Mouse (Mus musculus) T-cell, adult 2 months (primary cell): Measurements from ENCODE around the gene Zpr1.
"Not testable (repeated sequence)": the region's sequence is repeated elsewhere in the genome, so short reads cannot be mapped to it uniquely, and the experiment has no call there.

ENCODE experiments used
- DNase-seq: peaks from one replicate; pipeline ENCODE4 v3.0.0; 2022; ENCODE audit warnings: low spot score

The Zpr1 gene

DNA sequence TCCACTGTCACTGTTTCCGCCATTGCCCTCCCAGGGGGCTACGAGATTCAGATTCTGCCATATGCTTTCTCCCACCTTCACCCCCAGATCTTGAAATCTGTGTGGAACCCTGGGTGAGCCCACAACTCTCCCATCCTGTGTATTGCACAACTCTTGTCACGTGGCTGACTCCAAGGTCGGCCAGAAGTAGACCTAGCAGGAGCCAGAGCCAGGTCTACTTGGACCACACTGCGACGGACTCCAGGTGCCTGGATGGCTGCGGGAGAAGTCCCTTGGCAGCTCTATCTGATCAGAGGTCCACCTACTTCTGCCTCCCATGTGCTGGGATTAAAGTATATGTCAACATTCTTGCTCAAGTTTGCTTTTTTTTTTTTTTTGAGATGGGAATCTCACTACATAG lies 11.7 kb upstream of the Zpr1 start:
- no peak for DNase-seq

DNA sequence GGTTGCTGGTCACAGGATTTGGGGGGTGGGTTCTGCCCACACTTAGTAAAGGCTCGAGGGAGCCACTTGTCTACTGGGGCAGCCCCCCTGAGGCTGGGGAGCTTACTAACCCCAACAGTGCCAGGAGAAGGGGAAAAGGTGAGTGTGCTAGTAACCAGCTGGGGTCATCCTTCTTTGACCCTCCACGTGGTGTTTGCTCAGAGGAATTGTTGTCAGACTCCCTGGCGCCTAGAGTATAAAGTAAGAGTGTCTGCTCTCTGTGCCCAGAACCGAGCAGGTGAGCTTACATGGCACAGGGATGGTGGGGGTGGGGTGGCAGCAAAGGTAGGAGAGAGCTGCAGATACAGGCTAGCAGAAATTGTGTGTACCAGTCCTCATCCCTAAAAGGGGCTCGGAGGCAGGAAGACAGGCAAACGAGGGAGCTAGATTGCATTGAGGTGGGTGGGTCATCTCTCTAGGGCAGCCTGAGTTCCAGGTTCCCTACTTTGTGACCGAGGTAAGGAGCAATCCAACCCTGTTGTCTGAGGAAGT lies 4.5 kb upstream of the Zpr1 start, which contains the start of gene Apoa5:
TSS of gene Apoa5 (plus strand) at position 291 of the 531 bp plus-strand sequence.
- DNase-seq, result no peak

DNA sequence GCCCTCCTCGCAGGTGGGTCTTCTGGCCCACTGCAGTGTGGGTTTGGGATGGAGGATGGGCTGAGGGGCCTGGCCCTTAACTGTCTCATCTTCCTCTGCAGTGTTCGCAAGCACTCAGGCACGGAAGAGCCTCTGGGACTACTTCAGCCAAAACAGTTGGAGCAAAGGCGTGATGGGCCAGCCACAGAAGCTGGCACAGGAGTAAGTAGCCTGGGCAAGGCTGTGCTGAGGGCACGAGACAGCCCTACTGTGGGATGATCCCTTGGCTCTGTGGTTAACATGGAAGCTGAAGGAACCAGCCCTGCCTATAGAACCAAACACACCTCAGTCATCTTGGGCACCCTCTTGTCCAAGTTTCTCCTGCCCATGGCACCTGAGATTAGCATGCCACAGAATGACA lies 3.7 kb upstream of the Zpr1 start:
- no peak for DNase-seq

DNA sequence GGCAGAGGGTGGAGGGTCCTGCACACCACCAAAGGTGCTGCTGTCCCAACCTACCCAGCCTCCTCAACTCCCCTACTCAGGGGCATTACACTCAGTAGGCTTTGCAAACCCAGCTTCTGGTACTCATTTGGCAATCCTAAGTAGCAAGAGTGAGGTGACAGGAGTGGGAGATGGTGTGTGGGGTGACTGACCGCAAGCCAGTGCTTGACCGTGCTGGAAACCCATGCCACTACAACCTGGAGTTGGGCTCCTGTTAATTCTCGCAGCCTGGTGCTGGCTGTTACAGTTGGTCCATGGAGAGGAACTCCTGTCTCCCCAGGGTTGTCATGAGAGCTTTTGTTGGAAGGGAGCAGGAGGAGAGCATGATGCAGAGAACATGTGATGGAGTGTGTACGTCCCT lies 2.1 kb upstream of the Zpr1 start:
- DNase-seq, result no peak

DNA sequence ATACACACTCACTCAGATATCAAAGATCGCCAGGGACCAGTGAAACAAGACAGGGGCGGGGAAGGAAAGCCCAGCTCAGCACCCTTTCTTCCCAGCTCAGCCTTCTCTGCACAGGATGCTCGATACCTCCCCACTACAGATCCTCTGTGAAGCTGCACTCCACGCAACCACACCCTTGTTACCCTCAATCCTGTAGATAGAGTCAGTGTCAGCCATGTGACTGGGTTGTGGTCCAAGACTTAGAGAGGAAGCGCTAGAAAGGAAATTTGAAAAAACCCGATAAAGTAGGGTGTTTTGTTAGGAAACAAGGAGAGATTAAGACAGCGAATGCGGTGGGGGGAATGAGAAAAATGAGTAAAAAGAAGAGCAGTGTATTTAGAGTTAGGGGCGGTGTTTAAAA lies 794 bp upstream of the Zpr1 start:
- peak; percentile 74 for DNase-seq

DNA sequence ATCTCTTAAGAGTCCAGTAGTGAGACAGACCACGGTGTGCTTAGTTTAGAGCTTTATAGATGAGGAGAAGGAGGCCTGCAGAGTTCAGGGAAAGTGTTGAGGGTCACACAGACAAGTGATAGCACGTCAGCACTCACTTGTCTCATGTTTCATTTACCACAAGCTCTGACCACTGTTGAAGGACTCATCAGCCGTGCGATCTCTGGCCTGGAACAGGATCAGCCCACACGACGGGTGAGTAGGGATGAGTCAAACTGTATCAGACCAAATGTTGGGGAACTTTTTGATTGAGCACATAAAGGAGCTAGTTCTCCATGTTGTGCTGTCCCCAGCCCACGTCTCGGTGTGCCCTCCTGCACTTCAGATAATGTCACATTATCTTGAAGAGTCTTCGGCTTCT lies 1.6 kb downstream of the Zpr1 start:
- no peak for DNase-seq

DNA sequence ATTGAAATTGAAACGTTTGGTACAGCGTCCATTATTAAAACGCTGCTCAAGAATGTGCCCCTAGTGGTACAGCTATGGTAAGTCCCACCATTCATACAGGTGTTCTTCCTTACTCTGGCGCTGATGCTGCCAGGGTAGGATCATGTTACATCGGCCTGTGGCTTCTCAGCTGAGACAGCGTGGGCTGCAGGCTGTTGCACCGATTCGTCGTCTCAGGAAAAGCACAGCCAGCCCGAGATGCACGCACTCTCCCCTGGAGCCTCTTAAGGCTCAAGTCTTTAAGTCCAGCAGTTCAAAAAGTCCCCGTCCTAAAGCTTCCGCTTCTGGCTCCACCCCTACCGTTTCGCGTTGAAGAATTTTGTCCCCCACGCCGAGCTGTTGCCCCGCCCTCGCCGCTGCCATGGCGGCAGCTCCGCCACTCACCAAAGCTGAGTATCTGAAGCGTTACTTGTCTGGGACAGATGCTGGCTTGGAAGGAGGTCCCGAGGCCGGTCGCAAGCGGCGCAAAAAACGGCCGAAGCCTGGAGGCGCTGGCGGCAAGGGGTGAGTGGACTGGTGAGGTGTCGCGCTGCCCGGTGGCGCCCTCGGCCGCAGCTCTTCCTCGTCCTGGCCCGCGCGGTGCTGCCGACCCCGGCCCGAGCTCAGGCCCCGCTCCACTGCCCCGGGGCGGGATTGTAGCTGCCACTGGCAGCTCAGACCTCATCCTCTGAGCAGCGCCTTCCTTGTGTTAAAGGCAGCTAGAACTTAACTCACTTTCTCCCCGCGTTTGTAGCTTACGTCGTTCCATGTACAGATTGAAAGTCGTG lies 10.0 kb downstream of the Zpr1 start, which contains the start of gene Bud13:
TSS of gene Bud13 (plus strand) at position 378 of the 806 bp plus-strand sequence.
- DNase-seq, result peak; percentile 93

DNA sequence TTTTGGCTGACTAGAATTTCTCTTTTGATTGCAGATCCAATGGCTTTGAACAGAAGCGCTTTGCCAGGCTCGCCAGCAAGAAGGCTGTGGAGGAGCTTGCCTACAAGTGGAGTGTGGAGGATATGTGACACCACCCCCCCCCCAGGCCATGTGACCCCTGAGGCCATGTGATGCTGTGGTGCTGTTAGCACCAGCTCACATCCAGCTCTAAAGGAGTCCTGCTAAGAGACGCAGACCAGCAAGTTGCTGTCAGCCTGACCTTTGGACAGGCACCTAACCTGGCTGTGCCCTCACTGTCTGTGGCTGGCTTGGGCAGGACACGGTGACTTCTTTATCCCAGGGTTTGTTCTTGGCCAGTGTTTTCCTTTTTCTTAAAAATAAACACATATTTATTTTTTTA lies 25.5 kb downstream of the Zpr1 start:
- DNase-seq, result no peak

DNA sequence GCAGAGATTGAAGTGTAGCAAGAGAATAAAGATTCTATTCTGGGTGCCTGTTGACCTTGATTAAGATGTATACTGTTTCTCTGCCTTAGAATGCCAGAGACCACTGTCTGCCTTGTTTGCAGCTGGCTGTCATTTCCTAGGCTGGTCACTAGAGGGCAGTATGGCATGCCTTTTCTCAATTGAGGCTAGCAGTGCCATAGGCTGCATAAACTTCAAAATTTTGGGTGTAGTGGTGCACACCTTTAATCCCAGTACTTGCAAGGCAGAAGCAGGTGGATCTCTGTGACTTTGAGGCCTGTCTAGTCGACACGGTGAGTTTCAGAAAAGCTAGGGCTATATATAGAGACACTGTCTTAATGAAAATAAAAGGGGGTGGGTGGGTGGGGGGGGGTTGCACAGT lies 29.3 kb downstream of the Zpr1 start:
- DNase-seq, result peak; percentile 61

DNA sequence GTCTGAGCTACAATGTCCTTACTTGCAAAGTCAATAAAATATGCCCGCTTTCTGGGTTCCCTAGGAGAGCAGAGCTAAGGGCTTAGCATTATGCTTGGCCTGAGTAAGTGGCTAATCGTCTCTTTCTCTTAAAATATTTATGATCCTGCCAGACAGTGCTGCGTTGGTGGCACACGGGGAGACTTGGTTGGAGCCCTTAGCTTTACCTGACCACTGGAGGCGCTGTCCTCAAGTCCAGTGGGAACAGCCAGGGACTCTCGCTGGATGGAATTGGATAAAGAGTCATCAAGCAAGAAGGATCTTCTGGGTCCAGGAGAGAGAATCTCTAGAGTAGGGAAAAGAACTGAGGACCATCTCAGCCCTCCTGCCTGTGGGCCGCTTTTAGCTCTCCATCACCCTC lies 36.3 kb downstream of the Zpr1 start:
- no peak for DNase-seq

DNA sequence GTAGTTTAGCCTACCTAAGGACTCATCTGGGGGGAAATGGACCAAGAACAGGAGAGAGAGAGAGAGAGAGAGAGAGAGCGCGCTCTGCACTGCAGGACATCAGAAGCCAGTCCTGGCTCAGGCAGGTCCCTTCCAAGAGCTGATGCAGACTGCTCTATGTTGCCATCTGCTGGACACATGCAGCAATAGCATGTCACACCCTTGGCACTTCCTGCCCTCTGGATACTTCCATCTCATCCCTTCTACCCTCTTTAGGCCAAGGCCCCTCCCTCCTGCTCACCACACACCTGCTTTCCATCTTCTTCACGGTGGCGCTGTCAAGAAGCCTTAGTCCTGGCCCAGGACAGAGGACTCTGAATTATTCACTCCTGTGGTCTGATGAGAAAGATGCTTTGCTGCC lies 41.6 kb downstream of the Zpr1 start:
- DNase-seq, result peak; percentile 68

DNA sequence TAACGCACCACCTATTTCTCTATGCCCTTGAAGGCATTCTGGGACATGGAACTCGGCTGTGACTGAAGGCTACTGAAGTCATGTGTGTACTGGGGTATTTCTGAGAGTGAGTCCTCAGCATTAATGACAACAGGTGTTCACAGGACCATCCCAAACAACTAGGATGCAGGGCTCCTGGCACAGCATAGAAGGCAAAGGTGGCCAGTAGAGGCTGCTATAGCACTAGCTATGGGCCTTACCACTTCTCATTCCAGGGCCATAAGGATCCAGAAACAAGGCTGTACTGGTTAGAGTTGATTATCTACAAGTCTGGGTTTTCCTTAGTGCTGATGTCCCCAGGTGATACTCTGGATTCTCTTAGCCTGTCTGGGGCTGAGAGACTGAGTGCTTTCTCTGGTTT lies 42.1 kb downstream of the Zpr1 start:
- DNase-seq, result no peak

DNA sequence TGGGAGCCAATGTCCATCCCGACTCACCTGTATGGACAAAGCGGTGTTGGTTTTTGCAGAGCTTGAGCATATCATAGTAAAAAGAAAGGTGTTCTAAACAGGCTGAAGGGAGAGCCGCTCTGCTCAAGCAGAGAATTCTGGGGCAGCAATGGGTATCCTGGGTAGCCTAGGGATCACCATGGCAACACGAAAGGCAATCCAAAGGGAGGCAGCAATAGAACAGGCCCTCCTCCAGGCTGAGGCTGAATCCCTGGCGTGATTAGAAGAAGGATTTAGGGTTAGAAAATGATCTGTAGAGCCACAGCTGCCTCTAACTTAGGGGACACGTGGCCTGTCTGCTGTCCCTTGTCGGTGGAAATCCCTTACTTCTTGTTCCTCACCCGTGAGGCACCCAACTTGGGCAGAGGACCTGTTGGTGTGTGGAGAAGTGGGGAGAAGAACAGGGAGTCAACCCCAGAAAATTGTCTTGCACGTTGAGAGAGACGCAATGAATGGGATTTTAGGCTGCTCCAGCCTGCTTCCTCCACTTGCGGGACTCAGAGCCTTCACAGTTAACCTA lies 43.0 kb downstream of the Zpr1 start:
- DNase-seq, result no peak

DNA sequence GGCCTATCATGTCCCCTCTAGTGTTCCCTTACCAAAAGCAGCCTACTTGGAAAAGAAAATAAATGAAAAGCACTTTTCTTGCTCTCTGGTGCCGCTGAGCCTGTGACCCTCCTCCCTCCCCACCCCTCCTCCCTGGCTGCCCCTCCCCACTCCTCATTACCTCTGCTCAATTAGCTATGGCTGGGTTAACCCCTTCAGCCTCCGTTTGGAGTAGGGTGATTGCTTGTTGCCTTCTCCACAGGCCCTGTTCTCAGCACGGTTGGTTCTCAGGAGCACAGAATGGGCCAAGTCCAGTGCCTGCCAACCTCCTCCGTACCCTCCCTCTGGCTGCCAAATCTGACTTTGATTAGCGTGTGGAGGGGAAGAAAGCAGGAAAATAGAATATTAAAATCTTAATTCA lies 43.5 kb downstream of the Zpr1 start:
- DNase-seq, result no peak

DNA sequence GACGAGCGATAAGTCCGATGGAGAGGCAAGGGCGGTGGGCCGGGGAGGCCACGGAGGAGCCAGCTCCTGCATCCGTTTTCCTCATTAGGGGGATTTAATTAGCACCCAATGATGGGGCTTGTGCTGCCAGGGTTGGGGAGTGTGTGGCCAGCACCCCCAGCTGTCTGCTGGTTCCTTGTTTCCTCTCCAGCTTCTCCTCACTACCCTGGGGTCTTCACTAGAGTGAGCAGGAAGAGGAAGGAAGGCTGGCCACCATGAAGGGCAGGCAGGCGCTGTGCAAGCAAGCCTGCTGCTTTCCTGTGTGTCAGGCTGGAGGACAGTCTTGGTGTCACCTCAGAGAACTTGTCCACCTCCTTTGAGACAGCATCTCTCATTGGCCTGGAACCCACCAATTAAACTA lies 44.0 kb downstream of the Zpr1 start:
- no peak for DNase-seq

DNA sequence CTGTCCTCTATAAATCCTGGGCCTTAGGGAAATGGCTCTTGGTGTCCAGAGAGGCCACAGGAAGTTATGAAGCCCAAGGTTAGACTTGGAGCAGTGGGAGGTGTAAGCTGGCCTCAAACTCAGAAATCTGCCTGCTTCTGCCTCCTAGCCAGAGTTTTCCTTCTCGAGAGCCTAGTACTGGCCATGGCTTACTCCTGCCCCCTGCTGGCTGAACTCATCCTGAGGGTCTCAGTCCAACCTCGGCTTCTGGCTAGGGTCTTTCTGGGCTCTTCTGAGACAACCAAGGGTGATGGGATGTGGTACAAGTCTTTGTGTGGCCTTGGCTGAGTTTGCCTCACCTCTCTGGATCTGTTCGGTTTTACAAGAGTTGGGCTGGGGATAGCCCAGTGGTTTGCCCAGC lies 45.1 kb downstream of the Zpr1 start:
- no peak for DNase-seq

DNA sequence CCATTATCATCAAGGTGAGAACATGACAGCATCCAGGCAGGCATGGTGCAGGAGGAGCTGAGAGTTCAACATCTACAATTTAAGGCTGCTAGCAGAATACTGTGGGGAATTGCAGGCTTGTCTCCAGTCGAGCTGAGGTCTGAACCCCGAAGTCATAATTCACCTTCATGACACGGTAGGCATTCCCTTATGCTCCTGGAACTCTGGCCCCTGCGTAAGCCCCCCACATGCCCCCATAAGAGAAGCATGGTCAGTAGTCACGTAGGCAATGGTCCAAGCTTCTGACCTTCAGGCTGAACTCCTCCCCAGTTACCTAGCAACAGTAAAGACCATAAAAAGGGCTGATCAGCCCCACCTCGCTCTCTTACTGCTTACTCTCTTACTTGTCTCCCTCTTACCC lies 47.0 kb downstream of the Zpr1 start, which contains the start of gene 4931429L15Rik:
TSS of gene 4931429L15Rik (minus strand) at position 101 of the 400 bp plus-strand sequence.
- not testable (repeated sequence) for DNase-seq

DNA sequence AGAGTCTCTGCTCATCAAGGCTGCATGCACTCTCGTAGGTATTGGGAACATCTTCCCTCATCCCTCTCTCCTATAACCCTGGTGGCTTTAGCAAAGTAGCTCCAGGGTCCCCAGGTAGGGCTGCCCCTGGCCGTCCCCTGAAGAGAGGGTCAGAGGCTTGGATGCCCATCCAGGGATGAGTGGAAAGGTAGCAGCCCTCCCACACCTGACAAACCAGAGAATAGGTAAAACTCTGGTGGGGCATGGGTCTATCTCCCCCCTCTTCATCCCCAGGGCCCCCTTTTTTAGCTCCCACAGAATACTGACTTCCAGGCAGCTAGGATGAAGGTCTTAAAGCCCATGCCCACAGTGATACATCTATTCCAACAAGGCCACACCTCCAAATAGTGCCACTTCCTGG lies 47.6 kb downstream of the Zpr1 start:
- DNase-seq, result no peak

DNA sequence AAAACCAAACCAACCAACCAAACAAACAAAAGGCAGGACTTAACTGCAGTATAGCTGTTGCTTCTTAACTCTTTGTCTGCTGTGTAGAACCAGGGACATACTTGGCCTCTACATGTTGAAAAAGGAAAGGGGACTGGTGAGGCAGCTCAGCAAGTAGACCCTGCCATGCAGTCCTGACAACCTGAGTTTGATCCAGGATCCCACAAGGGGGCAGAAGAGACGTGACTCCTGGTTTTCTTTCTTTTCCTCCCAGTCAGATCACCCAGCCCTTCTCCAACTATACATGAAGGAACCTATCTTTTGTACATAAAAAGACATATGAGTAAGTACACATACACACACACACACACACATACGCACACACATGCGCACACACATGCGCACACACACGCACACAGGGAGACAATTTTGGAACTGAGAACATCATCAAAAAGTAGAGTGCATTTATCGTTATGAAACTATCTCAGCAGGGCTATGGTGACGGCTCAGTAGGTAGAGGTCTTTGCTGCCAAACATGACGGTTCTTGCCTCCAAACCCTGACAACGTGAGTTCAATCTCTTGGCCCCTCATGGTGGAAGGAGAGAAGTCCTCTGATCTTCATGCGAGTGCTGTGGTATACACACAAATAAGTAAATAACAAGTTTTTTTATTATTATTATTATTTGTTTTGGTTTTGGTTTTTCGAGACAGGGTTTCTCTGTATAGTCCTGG lies 54.0 kb downstream of the Zpr1 start:
- no peak for DNase-seq

DNA sequence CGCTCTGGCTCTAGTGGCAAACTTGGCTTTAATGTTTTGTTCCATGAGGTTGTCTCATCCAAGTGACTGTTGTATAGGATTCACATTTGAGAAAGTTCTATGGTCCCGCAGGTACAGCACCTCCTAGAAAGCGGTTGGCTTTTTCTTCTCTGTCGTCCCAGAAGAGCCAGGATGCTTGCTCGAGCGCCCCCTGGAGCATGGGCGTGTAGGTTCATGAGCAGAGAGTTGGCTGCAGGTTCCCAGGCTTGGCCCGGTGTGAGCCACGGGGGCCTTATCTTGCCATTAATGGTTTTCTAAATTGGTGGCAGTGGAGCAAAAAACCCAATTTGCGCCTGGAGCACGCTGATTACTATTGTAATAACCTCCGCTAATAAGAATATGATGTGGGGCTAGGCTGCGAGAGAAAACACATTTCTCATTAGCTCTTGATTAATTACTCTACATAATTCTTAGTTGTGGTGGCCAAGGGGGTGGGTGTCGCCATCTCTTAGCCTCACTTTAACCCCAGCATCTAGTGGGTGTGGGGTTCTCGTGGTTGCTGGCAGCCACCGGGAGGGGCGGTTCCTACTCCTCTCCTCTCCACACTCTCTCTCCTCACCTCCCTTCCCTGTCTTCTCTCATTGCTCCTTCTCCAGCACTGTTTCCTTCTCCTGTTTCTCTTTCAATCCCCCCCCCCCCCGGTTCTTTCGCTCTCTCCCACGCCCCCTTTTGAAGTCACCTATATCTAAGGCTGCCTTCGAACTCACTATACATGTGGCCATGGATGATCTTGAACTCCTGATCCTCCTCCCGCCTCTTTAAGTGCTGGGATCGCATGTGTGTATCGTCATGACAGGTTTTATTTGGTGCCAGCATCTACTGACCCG lies 55.1 kb downstream of the Zpr1 start:
- no peak for DNase-seq

DNA sequence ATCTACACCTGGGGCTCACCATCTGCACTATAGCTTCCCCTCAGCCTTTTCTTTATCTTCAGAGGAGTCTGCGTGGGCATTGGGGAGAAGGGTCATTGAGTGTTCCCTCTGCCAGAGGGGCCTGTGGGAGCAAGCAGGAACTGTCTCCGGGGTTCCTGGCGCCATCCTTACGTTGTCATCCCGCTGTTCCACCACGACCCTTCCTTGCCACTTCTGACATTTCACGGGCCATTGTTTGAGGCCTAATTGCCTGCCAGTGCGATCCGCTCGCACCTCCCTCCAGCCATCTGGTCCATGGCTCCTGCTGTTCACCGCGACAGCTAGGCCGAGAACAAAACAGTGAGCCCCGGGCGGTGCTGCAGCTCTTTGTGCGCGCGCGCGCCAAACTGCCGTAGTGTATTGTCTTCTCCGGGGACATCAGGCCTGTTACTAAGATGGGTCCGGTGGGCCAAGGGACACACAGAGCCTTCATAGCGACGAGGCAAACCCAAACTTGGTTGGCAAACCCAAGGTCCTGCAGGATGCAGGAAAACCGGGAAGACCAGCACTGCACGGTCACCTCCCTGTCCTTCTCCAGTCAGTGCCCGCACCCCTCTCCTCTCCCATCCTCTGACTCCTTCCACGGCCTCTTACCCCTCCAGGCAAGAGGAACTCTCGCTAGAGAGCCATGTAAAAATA lies 55.8 kb downstream of the Zpr1 start:
- DNase-seq, result no peak
